Mouse (Mus musculus) hindbrain, postnatal 0 days (tissue): ENCODE data around the gene Cactin. TPM values are rescaled to one million over a fixed set of nuclear protein-coding genes. Genes with fewer than 3 reads are reported as not detected.

ENCODE experiments used
- ATAC-seq: fragments of 200-750 bp; cut with Nextera tagmentation; 2 replicates; pipeline ENCODE4 v1.8.0; 2017; ENCODE audit warnings: mild to moderate bottlenecking, moderate TSS enrichment, moderate library complexity
- DNase-seq: peaks from one replicate; pipeline ENCODE4 v3.0.0-alpha.2; 2015; ENCODE audit warnings: low spot score
- H3K27ac ChIP-seq: fragments of 300-500 bp; sonication (generic); 2 replicates; pipeline ENCODE4 v1.5.1; 2014; ENCODE audit warnings: mild to moderate bottlenecking
- H3K27me3 ChIP-seq: fragments of 300-500 bp; sonication (generic); 2 replicates; pipeline ENCODE4 v1.6.1; 2014; ENCODE audit warnings: low read length, mixed read lengths; ENCODE audit not compliant: insufficient read depth
- H3K36me3 ChIP-seq: fragments of 300-500 bp; sonication (generic); 2 replicates; pipeline ENCODE4 v1.6.1; 2014; ENCODE audit warnings: low read length, mixed read lengths; ENCODE audit not compliant: insufficient read depth
- H3K4me1 ChIP-seq: fragments of 300-500 bp; sonication (generic); 2 replicates; pipeline ENCODE4 v1.6.1; 2014; ENCODE audit warnings: antibody characterized with exemption, low read length, mixed read lengths; ENCODE audit not compliant: insufficient read depth
- H3K4me2 ChIP-seq: fragments of 300-500 bp; sonication (generic); 2 replicates; pipeline ENCODE4 v1.6.1; 2014; ENCODE audit warnings: low read depth, mild to moderate bottlenecking, low read length, moderate library complexity, mixed read lengths
- H3K4me3 ChIP-seq: fragments of 300-500 bp; sonication (generic); 2 replicates; pipeline ENCODE4 v1.5.1; 2014; ENCODE audit warnings: low read length
- H3K9ac ChIP-seq: fragments of 300-500 bp; sonication (generic); replicated peaks from 2 replicates; pipeline ENCODE4 v1.6.1; 2014; ENCODE audit warnings: mild to moderate bottlenecking, low read length, moderate library complexity, mixed read lengths
- H3K9me3 ChIP-seq: fragments of 300-500 bp; sonication (generic); 2 replicates; pipeline ENCODE4 v1.6.1; 2016; ENCODE audit warnings: low read length, mixed read lengths
- CTCF ChIP-seq: IDR thresholded peaks from 2 replicates; pipeline ENCODE4 v1.5.1; 2016; ENCODE audit warnings: antibody characterized with exemption, control low read depth, low read depth
- WGBS: fragments of 180-500 bp; shearing (Covaris S2); extraction: QIAGEN DNeasy Blood & Tissue Kit; methylation state at CpG from one replicate; pipeline ENCODE4 v1.1.7; 2014; 5-methylcytosine and 5-hydroxymethylcytosine counted together
- polyA plus RNA-seq: library from polyadenylated mRNA; unstranded; fragments of >200 nt; fragmentation: Nextera tagmentation; extraction: Ambion mirVana; gene quantifications from 2 replicates; pipeline ENCODE4 v1.2.1, GENCODE M21; 2015
- total RNA-seq: library from RNA; depleted of rRNA; stranded (reverse); fragments of >200 nt; gene quantifications from 2 replicates; pipeline ENCODE4 v1.2.3, GENCODE M21; 2014

Gene Cactin
- total and polyA plus RNA-seq, 2 experiments from 2014 or later: 20.2 to 24.3 TPM

- H3K9me3 ChIP-seq: no peaks in the 10 kb centered on the region
- no peak for ATAC-seq
- H3K4me1 ChIP-seq: peaks cover 5% of the 10 kb centered on the region; the same call in 1 of the 2 replicates
- 44% methylated on average over 15 of the region's 16 CpGs for WGBS
- H3K27ac ChIP-seq: no peak overlapping the region
- no peak overlapping the region for H3K9ac ChIP-seq
- no peak overlapping the region for H3K4me3 ChIP-seq
- peak; percentile 50 for DNase-seq
- TF ChIP-seq CTCF: peak; percentile 63
- H3K4me2 ChIP-seq: no peak overlapping the region
- H3K27me3 ChIP-seq: no peaks in the 10 kb centered on the region
- H3K36me3 ChIP-seq: peaks cover 53% of the 10 kb centered on the region
Observed at GRCm38 (mm10) chr10:81316338-81317060, 4.4 kb upstream of the Cactin start.

GRCm38 (mm10) chr10:81317273-81317672 lies 3.6 kb upstream of the Cactin start:
- no peak for ATAC-seq
- Histone ChIP-seq H3K27ac (no peak overlapping the region), H3K9ac (no peak overlapping the region), H3K36me3 (peaks cover 45% of the 10 kb centered on the region), H3K4me3 (no peak overlapping the region), H3K4me1 (peaks cover 11% of the 10 kb centered on the region; the same call in 1 of the 2 replicates), H3K27me3 (no peaks in the 10 kb centered on the region), H3K4me2 (no peak overlapping the region), H3K9me3 (no peaks in the 10 kb centered on the region)
- TF ChIP-seq CTCF: no peak
- DNase-seq: no peak
- WGBS: 23% methylated on average over 19 of the region's 20 CpGs

- Histone ChIP-seq H3K4me3 (no peak overlapping the region), H3K9ac (no peak overlapping the region), H3K27ac (no peak overlapping the region), H3K36me3 (peaks cover 46% of the 10 kb centered on the region), H3K9me3 (no peaks in the 10 kb centered on the region), H3K27me3 (no peaks in the 10 kb centered on the region), H3K4me1 (peaks cover 11% of the 10 kb centered on the region; the same call in 1 of the 2 replicates), H3K4me2 (peak overlapping the region; percentile 85)
- DNase-seq: no peak
- no peak for ATAC-seq
- 86% methylated on average over 13 of the region's 13 CpGs for WGBS
- TF ChIP-seq CTCF: no peak
Observed at GRCm38 (mm10) chr10:81318589-81319329, 2.1 kb upstream of the Cactin start.

GRCm38 (mm10) chr10:81319330-81319699 lies 1.6 kb upstream of the Cactin start:
- 33% methylated on average over 8 of the region's 8 CpGs for whole genome bisulfite sequencing

GRCm38 (mm10) chr10:81319741-81320549 lies 958 bp upstream of the Cactin start:
- TF ChIP-seq CTCF: no peak
- Histone ChIP-seq H3K4me3 (peak overlapping the region; percentile 97), H3K9me3 (no peaks in the 10 kb centered on the region), H3K4me2 (peak overlapping the region; percentile 85), H3K9ac (peak overlapping the region; percentile 48), H3K4me1 (peaks cover 11% of the 10 kb centered on the region; the same call in 1 of the 2 replicates), H3K27me3 (no peaks in the 10 kb centered on the region), H3K27ac (peak overlapping the region; percentile 93), H3K36me3 (peaks cover 49% of the 10 kb centered on the region)
- WGBS: 1% methylated on average over 38 of the region's 38 CpGs
- ATAC-seq (peak; percentile 11; the same call in 1 of the 2 replicates), DNase-seq (peak; percentile 98)

More at GRCm38 (mm10) chr10:81319330-81319699, 1.6 kb upstream of the Cactin start:
- DNase-seq: peak; percentile 23
- Histone ChIP-seq H3K4me1 (peaks cover 11% of the 10 kb centered on the region; the same call in 1 of the 2 replicates), H3K27ac (peak overlapping the region; percentile 93), H3K9me3 (no peaks in the 10 kb centered on the region), H3K27me3 (no peaks in the 10 kb centered on the region), H3K9ac (peak overlapping the region; percentile 48), H3K36me3 (peaks cover 49% of the 10 kb centered on the region), H3K4me2 (peak overlapping the region; percentile 85), H3K4me3 (peak overlapping the region; percentile 97)
- peak; percentile 52 for TF ChIP-seq CTCF
- no peak for ATAC-seq

- DNase-seq (no peak), ATAC-seq (no peak)
- no peak for TF ChIP-seq CTCF
- Histone ChIP-seq H3K27ac (peak overlapping the region; percentile 93), H3K9ac (peak overlapping the region; percentile 86), H3K4me3 (peak overlapping the region; percentile 97), H3K36me3 (peaks cover 49% of the 10 kb centered on the region), H3K4me1 (peaks cover 11% of the 10 kb centered on the region; the same call in 1 of the 2 replicates), H3K27me3 (no peaks in the 10 kb centered on the region), H3K4me2 (peak overlapping the region; percentile 85), H3K9me3 (no peaks in the 10 kb centered on the region)
- 3% methylated on average over 19 of the region's 20 CpGs for WGBS
Observed at GRCm38 (mm10) chr10:81321436-81321835, 533 bp downstream of the Cactin start.
